Mouse (Mus musculus): ENCODE data around the gene Nup62.
A peak's percentile ranks its signal among the peaks of the same experiment; 100 is the strongest.

Nup62 gene

DNA sequence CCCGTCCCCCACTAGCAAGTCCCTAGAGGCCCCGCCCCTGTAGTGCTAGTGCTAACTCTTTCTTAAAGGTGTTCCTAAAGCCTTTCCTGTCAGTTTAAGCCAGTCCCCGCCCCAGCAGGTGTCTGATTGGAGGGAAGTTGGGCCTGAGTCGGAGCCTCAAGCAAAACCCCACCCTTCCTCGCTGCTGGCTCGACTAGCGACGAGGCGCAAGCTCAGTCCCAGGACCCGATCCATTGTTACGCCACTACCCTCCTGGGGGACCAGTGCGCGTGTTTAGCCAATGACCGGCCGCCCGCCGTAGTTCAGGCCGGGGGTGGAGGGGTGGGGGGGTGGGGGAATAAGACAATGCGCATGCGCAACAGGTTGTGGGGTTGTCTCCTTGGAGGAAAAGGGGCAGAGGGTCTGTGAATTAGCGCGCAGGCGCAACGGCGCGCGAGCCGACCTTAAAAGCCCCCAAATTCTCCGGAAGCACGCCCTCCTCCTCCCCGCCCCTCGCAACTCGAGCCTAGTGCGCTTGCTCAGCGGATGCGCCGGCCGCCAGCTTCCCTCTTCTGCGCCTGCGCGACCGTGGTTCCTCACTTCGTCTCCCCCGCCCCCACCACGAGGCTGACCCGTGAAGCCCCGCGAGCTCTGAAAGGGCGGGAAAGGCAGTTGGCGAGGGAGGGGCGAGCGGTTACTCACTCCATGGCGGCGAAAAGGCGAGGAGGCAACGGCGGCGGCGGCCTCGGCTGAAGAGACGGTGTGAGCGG, at the start of gene Nup62, which contains the start of gene Il4i1:
Gene Nup62 (plus strand): TSS at position 368 of the 749 bp plus-strand sequence.
Gene Il4i1 (plus strand): TSS at position 667 of the 749 bp plus-strand sequence.
- DNase-seq (ENCODE audit: low spot score) = peak; percentile 100

DNA sequence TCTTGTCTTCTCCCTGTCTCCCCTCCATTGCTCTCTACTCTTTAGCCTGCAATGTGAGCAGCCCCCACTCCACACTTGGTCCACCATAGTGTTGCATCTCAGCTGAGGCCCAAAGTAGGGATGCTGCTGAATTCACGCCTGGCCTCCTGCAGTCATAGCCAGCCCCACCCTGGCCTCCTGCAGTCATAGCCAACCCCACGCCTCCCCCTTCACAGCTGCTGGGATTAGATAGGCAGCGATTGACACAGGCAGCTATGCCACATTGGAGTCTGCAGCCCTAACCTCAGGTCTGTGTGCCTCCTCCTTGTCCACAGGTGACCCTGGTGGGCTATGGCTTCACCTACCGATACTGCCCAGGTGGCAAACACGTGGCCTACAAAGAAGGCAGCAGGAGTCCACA, 47.8 kb upstream of the Nup62 start:
- DNase-seq (ENCODE audit: low spot score) = no peak

DNA sequence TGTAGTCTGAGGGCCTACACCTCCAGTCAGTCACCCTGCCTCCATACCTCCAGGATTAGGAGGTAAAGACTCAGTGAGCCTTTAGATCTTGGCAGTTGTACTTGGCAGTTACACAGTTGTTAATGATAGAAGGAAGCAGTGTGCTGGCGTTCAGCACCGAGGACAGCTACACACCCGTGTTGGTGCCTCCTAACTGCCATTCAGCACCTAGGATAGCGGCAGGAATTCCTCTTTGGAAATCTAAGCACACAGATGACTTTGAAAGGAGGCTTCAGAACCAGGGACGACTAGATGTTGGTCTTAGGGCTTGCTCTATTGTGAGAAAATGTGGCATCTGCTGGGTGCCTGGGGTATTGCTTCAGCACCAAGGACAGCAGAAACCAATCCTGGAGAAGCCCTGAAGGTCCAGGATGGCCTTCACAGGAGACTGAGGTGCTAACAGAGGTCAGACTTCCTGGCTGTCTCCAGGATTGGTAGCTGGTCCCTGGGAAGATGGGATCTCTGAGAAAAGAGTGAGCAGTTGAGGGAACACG, 45.8 kb upstream of the Nup62 start:
- DNase-seq (ENCODE audit: low spot score) = peak; percentile 89

DNA sequence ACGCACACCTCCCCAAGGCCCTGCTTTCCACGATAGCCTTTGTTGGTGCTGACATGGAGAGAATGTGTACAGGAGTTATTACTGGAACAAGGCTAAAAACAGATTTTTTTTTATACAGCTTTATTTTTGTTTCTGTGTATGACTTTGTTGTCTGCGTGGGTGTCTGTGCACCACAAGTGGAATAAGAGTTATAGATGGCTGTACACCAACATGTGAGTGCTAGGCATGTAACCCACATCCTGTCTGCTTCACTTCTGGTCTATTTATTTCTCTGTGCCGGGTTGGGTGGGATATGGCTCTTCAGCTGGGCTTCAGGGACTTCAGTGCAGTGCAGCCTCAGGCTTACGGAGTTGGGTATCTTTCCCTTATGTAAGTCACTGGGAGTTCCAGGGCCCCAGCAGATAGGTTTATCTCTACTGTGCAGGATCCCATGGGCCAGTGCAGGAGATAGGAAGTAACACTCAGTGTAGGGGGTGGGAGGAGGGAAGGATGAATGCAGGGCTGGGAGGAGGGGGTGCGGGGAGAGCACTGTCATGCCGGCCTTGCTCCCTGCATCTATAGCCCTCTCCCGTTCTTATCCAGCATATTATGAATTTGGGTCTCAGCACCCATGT, 43.2 kb upstream of the Nup62 start:
- no peak for DNase-seq (ENCODE audit: low spot score)

DNA sequence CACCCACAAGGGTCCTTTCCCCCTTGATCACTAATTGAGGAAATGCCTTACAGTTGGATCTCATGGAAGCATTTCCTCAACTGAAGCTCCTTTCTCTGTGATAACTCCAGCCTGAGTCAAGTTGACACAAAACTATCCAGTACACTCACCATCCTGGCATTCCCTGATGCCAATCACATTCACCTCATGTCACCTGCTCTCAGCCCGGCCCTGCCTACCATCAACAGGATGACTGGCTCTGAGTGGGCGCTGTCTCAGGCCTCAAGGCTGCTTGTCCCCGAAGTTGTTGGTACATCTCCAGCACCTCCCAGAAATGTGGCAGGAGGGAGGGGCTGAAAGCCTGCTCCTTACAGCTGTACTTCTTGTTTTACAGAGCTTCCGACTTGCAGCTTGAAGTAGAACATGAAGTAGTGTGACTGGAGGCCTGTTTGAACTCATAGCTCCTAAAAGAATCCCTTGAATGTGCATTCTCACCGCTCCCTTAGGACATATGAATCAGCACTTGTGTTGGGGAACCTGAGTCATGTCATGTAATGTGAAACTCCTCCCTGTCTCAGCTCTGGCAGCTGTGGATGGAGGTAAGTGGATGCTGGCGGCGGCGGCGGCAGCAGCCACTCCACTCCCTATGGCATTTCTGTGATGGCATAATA, 38.9 kb upstream of the Nup62 start:
- DNase-seq (ENCODE audit: low spot score) = peak; percentile 37

DNA sequence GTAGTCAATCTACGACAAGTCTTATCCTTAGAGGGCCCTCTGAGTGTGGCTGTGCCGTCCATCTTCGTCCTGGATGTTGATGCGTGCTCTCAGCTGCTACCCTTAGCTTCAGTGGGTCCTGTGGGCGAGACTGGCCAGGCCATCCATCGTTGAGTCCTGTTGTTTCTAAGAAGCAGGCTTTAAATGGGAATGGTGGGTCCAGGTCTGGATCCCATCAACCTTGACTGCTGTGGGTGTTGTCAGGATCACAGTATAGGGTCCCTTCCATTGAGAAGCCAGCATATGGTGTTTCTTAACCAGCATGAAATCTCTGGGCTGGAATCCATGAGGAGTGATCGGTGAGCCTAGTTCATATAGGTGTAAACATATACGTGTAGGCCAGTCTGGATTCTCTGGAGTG, 35.8 kb upstream of the Nup62 start:
- DNase-seq (ENCODE audit: low spot score) = peak; percentile 7

DNA sequence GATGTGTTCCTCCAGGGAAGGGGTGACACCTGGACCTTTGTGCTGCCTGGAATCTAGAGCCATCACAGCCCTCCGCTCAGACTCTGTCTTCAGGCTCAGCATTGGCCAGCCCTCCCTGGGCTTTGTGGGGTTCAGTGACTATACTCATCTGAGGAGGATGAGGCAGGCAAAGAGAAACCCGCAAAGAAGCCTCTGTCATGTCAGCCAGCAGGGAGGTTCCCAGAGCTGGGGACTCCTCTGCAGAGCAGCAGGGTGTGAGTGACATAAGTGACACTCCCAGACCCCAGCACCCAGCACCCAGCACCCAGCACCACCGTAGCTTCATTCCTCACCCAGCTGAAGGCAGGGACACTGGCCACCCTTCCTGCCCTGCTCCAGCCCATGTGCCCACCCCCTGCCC, 26.4 kb upstream of the Nup62 start:
- peak; percentile 33 for DNase-seq (ENCODE audit: low spot score)

DNA sequence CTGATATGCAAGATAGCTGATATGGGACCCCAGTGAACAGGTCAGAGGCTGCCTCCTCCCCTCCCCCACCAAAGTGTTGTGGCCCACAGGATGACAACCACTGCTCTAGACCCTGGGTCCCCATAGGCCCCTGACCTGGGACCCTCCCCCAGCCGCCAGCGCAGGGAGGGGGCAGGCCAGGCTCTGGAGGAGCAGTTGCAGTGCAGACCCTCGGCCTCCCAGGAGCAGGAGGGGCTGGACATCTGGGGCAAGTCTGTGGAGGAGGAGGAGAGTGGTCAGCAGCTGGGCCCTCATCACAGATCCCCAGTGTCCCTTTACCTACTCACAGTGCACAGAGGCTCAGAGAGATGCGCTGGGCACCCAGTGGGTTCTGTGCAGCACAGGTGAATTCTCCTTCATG, 25.8 kb upstream of the Nup62 start:
- DNase-seq (ENCODE audit: low spot score) = peak; percentile 41

DNA sequence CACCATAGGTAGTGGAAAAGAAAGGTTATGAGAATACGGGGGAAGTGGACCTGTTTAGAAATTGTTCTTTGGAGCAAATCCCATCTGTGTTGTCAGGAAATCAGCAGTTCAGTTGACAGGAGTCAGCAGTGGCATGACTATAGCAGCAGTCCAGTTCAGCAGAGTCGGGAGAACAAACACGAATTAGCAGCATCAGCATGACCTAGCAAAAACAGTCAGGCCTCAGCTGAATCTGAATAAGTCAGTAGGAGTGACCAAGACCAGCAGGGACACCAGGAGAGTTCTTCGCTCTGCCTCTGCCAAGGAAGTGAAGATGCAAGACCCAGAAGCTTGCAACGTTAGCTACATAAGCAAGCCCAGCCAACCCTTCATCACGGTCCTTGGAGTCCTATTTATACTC, 23.1 kb upstream of the Nup62 start:
- no peak for DNase-seq (ENCODE audit: low spot score)

DNA sequence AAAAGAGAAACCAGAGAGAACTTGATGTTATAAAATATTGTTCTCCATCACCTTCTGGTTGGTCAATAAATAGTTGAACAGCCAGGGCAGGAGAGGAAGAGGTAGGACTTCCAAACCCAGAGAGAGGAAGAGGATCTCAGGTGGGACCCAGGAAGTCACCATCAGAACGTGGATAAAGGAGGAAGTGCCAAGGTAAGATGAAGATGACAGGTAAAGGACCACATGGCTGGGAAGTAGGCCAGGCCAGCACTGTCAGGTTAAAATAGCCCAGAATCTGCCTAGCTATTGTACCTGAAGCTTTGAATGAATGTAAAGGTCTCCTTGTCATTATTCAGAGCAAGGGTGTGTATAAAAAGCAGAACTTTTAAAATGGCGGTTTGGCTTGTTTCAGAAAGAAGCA, 7.0 kb upstream of the Nup62 start:
- no peak for DNase-seq (ENCODE audit: low spot score)

DNA sequence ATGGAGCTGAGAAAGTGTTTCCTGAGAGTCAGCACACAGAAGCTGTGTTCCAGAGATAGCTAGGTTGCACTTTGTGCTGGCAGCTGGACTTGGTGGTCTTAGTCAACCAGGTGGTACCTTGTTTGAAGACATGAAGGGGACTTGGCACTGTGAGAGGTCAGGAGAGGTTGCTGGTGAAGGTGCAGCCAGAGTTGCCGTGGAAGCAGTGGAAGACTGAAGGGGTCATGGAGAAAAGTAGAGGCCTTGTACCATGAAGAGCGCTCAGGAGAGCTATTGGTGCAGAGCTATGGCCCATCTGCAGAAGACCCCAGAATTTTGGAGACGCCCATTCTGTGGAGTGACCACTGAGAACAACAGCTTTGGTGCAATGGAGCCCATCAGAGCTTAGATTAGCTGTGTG, 6.4 kb upstream of the Nup62 start:
- peak; percentile 28 for DNase-seq (ENCODE audit: low spot score)

DNA sequence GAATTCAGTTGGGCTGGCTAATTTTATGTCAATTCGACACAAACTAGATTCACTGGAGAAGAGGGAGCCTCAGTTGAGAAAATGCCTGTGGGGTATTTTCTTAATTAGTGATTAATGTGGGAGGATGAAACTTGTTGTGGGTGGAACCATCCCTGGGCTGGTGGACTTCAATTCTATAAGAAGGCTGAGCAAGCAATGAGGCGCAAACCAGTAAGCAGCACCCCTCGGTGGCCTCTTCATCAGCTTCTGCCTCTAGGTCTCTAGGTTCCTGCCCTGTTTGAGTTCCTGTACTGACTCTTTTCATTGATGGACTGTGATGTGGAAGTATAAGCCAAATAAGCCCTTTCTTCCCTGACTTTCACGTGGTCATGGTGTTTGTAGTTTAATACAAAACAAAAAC, 5.5 kb upstream of the Nup62 start:
- peak; percentile 30 for DNase-seq (ENCODE audit: low spot score)

DNA sequence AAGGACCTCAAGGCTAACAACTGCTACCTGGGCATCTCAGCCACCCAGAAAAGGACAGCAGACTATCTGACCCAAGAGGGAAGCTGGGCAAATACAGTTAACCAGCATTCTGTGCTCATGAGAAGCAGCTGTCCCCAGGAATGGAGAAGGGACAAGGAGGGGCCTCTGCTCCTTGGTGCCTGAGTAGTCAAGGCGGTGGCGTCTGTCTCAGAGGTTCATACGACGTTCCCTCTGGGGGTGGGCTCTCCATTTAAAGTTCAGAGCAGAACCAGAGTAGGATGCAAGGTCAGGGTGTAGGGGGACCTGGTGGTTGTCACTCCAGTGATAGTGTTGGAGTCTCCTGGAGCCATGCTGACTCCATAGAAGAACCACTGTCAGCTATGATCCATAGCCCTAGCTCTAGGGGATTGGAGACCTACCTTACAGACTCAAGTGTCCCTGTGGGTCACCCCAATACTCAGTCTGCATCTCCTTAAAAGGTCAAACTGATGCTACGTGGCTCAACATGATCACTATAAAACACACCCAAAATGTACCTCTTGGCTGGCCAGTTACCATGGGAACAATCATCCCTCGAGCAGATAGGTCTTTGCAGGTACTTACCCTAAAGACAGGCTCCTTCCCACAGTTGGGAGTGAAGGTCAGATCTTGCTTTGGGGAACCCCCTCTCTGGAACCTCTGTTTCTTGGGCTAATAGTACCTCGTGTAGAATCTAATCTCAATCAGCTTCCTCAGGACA, 4.9 kb upstream of the Nup62 start:
- peak; percentile 32 for DNase-seq (ENCODE audit: low spot score)

DNA sequence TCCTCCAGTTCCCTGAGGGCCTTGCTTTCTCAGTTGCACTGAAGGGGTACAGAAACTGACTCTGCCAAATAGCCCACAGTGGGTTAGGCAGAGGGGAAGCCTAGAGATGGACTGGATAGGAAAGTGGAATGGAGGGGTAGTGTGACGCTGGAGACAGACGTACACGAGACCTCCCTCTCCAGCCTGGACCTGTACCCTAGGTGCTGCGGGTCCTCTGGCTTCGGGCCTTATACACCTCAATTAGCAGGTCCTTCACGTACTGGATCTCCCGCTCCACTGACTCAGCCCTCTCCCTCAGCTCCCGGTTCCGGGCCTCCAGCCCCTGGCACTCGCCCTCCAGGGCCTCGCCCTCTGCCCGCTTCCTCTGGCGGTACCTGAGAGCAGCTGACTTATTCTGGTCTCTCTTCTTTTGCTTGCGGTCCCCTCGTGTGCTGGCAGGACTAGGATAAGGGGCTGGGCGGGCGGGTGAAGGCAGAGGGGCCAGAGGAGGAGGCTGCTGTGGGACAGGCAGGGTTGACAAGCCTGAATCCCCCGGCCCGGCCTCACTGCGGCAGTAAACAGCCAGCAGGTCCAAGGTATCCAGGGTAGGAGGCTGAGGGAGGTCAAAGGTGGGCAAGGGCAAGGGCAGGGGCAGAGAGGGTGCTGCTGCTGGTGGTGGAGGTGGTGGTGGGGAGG, 3.1 kb upstream of the Nup62 start:
- DNase-seq (ENCODE audit: low spot score) = peak; percentile 42

DNA sequence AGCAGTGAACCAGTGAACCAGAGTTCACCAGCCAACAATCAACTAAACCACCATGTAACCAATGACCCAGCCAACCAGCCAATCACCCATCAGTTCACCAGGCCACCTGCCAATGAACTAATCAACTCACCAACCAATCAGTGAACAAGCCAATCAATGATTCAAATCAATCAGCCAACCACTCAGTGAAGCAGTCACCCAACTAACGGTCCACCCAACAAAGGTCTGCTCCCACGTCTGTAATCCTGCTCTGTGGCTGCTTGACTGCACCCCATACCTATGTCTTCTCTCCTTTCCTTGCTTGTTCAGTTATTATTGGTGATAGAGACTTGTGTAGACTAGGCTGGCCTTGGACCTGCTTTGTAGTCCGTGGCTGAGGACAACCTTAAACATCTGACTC, 1.9 kb upstream of the Nup62 start:
- peak; percentile 32 for DNase-seq (ENCODE audit: low spot score)

DNA sequence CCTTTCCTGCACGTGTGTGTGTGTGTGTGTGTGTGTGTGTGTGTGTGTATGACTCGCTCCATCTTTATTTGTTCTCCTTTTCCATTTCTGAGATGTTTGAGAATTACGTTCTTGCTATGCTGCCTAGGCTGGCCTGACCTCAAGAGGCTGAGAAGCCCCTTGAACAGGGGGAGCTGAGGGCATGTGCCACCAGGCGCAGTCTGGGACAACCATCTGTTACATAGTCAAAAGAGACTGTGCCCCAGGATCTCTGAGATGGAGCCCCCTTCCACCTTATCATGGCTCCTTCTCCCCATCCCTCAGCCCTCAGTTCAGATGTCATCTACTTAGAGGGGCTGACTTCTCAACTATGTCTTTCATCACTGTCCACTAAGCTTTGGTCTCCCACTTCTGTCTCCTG, 1.5 kb upstream of the Nup62 start:
- peak; percentile 38 for DNase-seq (ENCODE audit: low spot score)

DNA sequence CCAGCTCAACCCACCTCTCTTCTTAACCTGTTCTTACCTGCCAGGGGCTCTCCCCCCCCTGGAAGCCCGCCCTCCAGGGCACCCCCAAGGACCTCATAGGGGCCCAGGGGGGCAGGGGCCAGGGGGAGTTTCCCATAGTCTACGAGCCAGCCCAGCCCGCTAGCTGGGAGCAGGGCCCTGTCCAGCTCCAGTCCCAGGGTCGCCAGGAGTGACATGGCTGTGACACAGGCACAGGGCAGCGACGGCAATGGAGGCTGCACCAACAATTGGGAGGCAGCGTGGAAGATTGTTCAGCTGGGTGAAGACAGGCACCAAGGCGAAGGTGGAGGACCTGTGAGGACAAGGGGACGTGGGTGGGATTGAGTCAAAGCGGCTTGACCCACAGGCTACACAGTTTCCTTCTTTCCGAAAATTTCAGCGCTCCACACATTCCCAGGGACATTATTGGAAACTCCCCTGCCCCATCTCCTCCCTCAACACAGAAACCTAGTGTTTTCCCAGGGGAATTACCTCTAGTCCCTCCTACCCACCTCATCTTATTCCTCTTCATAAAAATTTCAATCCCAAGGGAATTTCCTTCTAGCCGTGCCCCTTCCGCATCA, 835 bp upstream of the Nup62 start:
- peak; percentile 57 for DNase-seq (ENCODE audit: low spot score)

DNA sequence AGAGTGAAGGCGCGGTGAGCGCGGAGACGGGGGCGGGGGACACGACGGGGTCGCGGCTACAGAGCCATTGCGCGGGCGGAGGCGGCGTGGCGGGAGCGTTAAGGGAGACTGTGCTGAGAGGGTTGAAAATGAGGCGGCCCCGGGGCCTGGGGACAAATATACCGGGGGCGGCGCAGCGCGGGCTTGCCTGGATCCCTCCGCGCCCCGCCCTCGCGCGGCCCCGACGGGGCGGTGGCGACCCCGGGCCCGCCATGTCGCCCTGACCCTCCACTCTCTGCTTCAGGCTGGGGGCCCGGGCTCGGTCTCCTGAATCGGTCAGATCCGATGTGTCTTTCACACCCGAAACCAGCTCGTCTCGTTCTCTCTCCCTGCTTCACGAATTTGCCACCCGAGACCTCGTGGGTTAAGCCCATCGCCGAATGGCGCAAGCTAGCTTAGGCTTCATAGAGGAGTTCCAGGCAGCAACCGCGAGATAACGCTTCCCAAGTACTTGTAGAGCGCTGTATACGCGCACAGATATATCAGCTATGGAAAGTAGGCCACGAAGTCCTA, 658 bp downstream of the Nup62 start, which contains the start of gene Atf5:
Gene Atf5 (minus strand): TSS at position 189 of the 552 bp plus-strand sequence.
- peak; percentile 86 for DNase-seq (ENCODE audit: low spot score)

DNA sequence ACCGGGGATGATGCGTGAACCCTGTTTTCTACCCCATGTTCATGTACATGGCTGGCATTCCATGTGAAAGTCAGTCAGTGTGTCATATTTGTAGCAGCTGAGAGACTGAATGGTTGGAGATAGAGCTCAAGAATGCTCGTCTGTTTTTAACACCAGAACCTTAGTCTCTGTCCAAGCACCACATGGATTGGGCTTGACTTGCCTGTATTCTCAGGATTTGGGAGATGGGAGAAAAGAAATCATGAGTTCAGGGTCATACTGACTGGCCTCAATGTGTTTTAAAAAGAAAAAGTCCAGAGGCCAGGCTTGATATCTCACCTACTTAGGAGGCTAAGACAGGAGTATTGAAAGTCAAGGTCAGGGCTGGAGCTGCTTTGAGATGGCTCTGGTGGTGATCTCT, 1.6 kb downstream of the Nup62 start:
- peak; percentile 26 for DNase-seq (ENCODE audit: low spot score)

DNA sequence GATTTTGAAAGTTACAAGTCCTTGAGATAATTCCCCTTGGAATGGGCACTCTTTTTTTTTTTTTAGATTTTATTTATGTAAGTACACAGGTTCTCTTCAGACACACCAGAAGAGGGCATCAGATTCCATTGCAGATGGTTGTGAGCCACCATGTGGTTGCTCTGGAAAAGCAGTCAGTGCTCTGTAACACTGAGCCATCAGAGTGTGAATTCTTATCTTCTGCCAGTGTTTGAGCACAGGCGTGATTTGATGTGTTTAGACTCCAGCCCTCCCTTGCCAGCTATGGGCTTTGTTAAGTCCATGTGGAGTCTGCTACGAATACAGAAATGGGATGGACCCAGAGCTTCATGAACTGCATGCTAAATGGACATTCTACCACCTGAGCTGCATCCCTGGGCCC, 2.3 kb downstream of the Nup62 start:
- no peak for DNase-seq (ENCODE audit: low spot score)

DNA sequence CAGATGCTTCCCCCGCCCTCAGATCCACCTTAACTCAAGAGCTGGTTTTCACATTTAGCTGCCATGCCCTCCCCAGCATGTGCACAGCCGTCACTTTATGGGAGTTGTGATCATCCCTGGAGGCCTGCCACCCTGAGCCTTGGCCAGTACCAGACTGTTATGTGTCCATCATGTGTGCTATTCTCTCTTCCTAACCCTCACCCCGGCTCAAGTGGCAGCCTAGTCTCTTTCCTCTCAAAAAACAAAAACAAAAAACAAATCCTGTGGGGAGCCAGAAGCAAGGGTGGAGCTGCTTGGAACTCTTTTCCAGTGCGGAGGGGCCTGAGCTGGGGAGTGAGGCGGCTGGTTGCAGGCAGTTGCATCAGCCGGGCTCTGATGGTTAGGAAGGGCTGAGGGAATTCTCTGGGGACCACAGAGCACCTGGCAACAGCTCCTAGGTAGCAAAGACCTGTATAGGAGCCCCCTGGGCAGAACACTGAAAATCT, 2.9 kb downstream of the Nup62 start:
- peak; percentile 73 for DNase-seq (ENCODE audit: low spot score)
